Mouse (Mus musculus): ENCODE measurements around the gene Gjb6. TPM values are rescaled to one million over a fixed set of nuclear protein-coding genes. Genes with fewer than 3 reads are reported as not detected.

The Gjb6 gene
- not detected for polyA plus RNA-seq (2017; shearing (Covaris generic))

DNA sequence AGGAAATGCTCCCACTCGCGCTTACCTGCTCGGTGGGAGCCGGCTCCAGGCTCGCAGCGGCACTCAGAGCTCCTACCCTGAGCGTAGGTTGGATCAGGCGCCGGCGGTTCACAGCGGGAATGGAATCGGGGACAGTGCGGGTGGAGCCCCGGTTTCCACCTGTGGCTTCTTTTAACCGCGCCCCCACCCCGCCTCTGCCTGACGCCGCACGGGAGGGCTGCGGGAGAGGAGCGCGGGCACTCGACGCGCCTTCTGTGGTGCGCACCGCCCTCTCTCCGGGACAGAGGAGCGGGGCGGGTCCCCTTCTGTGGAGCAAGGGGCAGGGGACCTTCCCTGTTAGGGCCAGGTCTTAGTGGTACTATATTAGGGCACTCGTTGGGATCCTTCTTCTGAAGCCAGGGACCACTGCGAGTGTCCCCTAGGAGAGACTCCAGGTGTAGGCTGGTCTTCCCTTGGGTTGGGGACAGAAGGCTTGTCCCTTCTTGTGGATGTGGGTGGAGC, at the start of gene Gjb6:
Gene Gjb6 (minus strand): TSS at position 451 of the 501 bp plus-strand sequence.

GRCm38 (mm10) chr14:57115823-57116544, 17.4 kb downstream of the Gjb6 start, which contains the start of gene Gm4491:
Gene Gm4491, minus strand, starts transcription at chr14:57115883.

DNA sequence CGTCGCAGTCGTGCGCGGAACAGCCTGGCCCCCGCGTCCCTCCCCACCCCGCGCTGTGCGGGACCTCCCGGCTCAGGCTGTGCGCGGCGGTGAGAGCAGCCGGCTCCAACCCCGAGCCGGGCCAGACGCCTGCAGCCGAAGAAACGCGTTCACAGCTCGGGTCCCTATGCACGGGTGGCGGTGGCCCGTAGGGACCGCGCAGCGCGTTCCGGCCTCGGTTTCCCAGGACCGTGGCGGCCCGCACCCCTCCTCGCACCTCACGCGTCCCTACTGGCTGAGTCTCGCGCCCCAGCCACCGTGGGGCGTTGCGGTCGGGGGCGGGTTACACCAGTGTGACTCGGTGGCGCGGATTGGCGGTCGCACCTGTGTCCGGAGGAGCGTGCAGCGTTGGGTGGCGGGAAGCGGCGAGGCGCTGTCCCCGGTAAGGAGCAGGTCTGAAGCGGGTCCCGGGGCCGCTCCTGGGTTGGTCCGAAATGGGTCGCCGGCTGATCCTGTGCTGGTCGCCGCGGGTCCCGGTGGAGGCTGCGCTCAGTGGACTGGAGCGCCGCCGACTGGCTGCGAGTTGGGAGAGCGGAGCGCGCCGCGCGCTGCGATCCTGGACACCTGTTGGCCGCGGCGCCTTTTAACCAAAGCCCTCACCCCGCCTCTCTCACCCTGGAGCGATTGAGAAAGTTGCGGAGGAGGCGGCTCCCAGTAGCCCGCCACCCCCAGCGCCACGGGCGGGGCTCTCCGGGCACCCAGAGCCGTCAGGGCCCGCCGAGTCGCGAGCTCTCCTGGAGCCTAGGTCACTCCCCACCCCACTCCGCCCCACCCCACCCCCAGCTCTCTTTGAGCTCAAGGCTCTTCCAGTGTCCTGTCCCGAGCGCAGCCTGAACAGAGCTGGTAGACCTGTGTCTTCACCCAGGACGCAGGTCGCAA, 29.0 kb downstream of the Gjb6 start, which contains the start of gene Gjb2:
Gene Gjb2 (minus strand): TSS at position 597 of the 918 bp plus-strand sequence.

Other genes starting within 250 kb of the Gjb6 start
- gene Zmym2, start 247.0 kb downstream of the Gjb6 start, polyA plus RNA-seq (2017; shearing (Covaris generic)), result 84.5 TPM
- 0.21 TPM for gene Gja3, start 75.5 kb downstream of the Gjb6 start, polyA plus RNA-seq (2017; shearing (Covaris generic))
- gene Gjb2, start 28.9 kb downstream of the Gjb6 start, polyA plus RNA-seq (2017; shearing (Covaris generic)), result not detected
- not detected for gene Gm4491, start 17.7 kb downstream of the Gjb6 start, polyA plus RNA-seq (2017; shearing (Covaris generic))